Mouse (Mus musculus): ENCODE data around the gene Gyg. TPM values are rescaled to one million over a fixed set of nuclear protein-coding genes. Genes with fewer than 3 reads are reported as not detected.

The Gyg gene
- total RNA-seq (2023), result 21.3 to 24.2 TPM (median 23.4 TPM) in 4 replicates

GRCm38 (mm10) chr3:20154531-20155367 lies at the start of gene Gyg:
Gene Gyg (minus strand): TSS chr3:20155317.

Other genes starting within 250 kb of the Gyg start
- 0.35 TPM in 1 of 4 replicates, not detected in the others for gene Cp, start 198.3 kb downstream of the Gyg start, total RNA-seq (2023)
- gene Hps3, start 120.0 kb downstream of the Gyg start, total RNA-seq (2023), result 125 to 140 TPM (median 129 TPM) in 4 replicates
- gene Hltf, start 97.5 kb downstream of the Gyg start, total RNA-seq (2023), result 59.7 to 65.6 TPM (median 63.0 TPM) in 4 replicates
- 0.50 TPM in 1 of 4 replicates, not detected in the others for gene Cpa3, start 86.9 kb upstream of the Gyg start, total RNA-seq (2023)
- not detected in 4 replicates for gene Cpb1, start 120.4 kb upstream of the Gyg start, total RNA-seq (2023)
- gene Agtr1b, start 211.9 kb upstream of the Gyg start, total RNA-seq (2023), result not detected in 4 replicates